Mouse (Mus musculus): ENCODE measurements around the gene Eci1. TPM values are rescaled to one million over a fixed set of nuclear protein-coding genes. Genes with fewer than 3 reads are reported as not detected.

Gene Eci1
- polyA plus RNA-seq, 1 experiment from 2014 or later, result 81.2 TPM

DNA sequence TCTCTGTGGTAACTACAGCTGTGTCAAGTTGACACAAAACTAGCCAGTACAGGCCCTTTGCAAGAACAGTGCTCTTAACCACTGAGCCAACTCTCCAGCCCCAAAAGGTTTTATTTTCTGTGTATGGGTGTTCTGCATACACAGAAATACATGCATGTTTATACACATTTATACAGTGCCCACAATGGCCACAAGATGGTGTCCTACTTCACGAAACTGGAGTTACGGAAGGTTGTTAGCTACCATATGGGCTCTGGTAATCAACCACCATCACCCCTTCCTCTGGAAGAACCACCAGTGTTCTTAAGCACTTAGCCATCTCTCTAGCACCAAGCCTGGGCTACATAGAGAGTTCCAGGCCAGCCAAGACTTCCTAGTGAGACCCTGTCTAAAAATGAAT, 35.1 kb downstream of the Eci1 start:
- 44% methylated on average over 2 of the region's 2 CpGs for WGBS (ENCODE audit: insufficient replicate concordance)
- Histone ChIP-seq H3K4me1 (replicated peaks) (peaks cover 10% of the 10 kb centered on the region), H3K27ac (replicated peaks) (no peak overlapping the region), H3K4me2 (no peak overlapping the region), H3K9ac (no peak overlapping the region), H3K9me3 (replicated peaks) (no peaks in the 10 kb centered on the region), H3K27me3 (no peaks in the 10 kb centered on the region), H3K36me3 (replicated peaks) (no peaks in the 10 kb centered on the region), H3K4me3 (replicated peaks) (no peak overlapping the region)
- ATAC-seq (ENCODE audit: insufficient read depth), result peak; percentile 21; the same call in 1 of the 2 replicates

DNA sequence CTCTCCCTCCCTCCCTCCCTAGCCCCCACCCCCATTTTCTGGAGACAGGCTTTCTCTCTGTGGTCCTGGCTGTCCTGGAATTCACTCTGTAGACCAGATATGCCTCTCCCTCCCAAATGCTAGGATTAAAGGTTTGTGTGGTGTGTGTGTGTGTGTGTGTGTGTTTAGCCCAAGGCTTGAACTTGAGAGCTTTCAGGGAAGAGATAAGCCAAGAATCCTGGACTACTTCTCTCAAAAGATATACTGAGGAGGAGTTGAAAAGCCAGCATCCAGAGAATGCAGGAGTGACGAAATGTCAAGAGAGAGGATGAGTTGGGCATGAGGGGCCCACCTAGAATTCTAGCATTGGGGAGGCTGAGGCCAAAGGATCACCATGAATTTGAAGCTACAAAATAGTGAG, 36.5 kb downstream of the Eci1 start:
- WGBS (ENCODE audit: insufficient replicate concordance), result 63% methylated on average over 1 of the region's 1 CpGs
- H3K36me3 ChIP-seq (replicated peaks), result no peaks in the 10 kb centered on the region
- H3K4me3 ChIP-seq (replicated peaks), result no peak overlapping the region
- H3K4me1 ChIP-seq (replicated peaks), result peaks cover 11% of the 10 kb centered on the region
- no peaks in the 10 kb centered on the region for H3K9me3 ChIP-seq (replicated peaks)
- no peak for ATAC-seq (ENCODE audit: insufficient read depth)
- no peak overlapping the region for H3K4me2 ChIP-seq
- no peaks in the 10 kb centered on the region for H3K27me3 ChIP-seq
- H3K27ac ChIP-seq (replicated peaks), result no peak overlapping the region
- no peak overlapping the region for H3K9ac ChIP-seq

DNA sequence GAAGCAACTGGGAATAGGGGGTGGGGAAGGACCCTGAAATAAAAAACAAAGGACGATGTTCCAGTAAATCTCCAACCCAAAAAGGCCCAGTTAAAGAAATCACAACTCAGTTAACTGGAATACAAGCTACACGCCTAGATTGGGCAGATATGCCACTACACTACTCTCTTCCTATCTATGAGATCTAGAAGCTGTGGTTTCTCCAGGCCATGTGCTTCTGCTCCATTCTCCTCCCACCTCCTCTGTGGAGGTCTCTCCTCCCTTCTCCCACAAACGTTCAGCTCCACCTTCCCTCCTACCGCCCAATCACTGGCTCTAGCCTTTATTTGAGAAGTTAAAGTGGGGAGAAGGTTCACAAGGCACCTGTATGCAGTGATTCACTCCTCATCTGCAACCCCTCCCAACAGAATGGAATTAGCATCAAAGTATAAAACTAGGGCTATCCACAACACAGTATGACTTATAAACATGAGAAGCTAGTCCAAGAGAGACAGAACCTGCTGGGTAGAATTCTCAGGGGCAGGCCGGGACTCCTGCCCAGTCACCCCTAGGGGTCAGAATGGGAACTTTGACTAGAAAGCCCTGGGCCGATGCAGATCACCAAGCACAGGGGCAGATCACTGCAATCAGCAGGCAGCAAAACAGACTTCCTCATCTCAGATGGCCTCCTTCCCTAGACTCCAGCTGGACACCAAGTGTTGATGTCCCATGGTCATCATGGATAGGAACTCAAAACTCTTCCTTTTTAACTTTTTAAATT, 37.1 kb downstream of the Eci1 start:
- H3K36me3 ChIP-seq (replicated peaks), result no peaks in the 10 kb centered on the region
- no peak overlapping the region for H3K27ac ChIP-seq (replicated peaks)
- H3K4me1 ChIP-seq (replicated peaks), result peaks cover 12% of the 10 kb centered on the region
- H3K4me3 ChIP-seq (replicated peaks), result no peak overlapping the region
- 0 out of 2 replicates have a peak, but pooled peaks have one; percentile 15 for ATAC-seq (ENCODE audit: insufficient read depth)
- H3K9me3 ChIP-seq (replicated peaks), result no peaks in the 10 kb centered on the region
- H3K4me2 ChIP-seq, result no peak overlapping the region
- no peaks in the 10 kb centered on the region for H3K27me3 ChIP-seq
- 25% methylated on average over 6 of the region's 6 CpGs for WGBS (ENCODE audit: insufficient replicate concordance)
- no peak overlapping the region for H3K9ac ChIP-seq

DNA sequence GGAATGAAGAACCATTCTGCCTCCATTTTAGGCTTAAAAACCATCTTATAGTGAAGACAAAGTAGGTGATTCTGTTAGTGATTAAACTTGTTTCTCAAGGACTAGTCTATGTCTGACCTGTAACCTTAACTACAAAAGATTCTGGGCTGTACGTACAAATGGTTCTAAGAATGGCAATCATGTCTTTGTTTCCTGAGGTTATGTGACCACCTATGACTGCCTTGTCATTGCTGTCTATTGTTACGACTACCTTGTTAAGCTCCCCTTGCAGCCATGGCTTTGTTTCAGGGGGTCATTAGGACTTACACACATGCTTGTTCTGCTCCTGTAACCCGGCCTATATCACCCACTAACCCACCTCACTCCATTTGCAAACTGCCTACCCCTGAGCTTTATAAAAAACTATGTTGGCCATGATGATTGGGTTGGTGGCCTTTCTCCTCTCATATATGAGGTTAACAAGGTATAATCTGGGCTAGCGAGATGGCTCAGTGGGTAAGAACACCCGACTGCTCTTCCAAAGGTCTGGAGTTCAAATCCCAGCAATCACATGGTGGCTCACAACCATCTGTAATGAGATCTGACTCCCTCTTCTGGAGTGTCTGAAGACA, 42.3 kb downstream of the Eci1 start:
- peaks cover 22% of the 10 kb centered on the region for H3K36me3 ChIP-seq (replicated peaks)
- H3K9ac ChIP-seq, result no peak overlapping the region
- no peaks in the 10 kb centered on the region for H3K9me3 ChIP-seq (replicated peaks)
- no peak for ATAC-seq (ENCODE audit: insufficient read depth)
- H3K27me3 ChIP-seq, result no peaks in the 10 kb centered on the region
- H3K4me2 ChIP-seq, result no peak overlapping the region
- H3K4me1 ChIP-seq (replicated peaks), result peaks cover 42% of the 10 kb centered on the region
- 87% methylated on average over 5 of the region's 5 CpGs for WGBS (ENCODE audit: insufficient replicate concordance)
- no peak overlapping the region for H3K4me3 ChIP-seq (replicated peaks)
- H3K27ac ChIP-seq (replicated peaks), result no peak overlapping the region

DNA sequence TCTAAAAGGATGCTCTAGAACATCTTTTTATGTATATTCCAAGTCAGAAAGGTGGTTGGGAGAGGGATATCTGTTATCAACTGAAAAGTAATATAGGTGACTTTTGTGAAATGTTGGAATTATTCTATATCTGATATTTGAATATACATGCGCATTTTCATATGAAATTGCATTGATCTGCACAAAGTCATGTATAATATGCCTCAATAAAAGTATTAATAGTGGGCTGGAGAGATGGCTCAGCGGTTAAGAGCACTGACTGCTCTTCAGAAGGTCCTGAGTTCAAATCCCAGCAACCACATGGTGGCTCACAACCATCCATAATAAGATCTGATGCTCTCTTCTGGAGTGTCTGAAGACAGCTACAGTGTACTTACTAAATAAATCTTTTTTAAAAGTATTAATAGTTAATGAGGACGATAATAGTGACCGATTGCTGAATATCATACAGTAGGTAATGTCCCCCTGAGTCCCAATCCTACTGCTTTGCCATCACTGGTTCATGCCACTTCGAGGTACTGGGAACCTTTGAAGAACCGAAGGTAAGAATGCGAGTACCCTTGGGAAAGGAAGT, 43.0 kb downstream of the Eci1 start:
- peaks cover 29% of the 10 kb centered on the region for H3K36me3 ChIP-seq (replicated peaks)
- 16% methylated on average over 7 of the region's 7 CpGs for WGBS (ENCODE audit: insufficient replicate concordance)
- H3K27me3 ChIP-seq, result no peaks in the 10 kb centered on the region
- peaks cover 44% of the 10 kb centered on the region for H3K4me1 ChIP-seq (replicated peaks)
- peak overlapping the region; percentile 96 for H3K9ac ChIP-seq
- no peak for ATAC-seq (ENCODE audit: insufficient read depth)
- peak overlapping the region; percentile 97 for H3K27ac ChIP-seq (replicated peaks)
- H3K4me3 ChIP-seq (replicated peaks), result peak overlapping the region; percentile 95
- H3K9me3 ChIP-seq (replicated peaks), result no peaks in the 10 kb centered on the region
- peak overlapping the region; percentile 96 for H3K4me2 ChIP-seq

DNA sequence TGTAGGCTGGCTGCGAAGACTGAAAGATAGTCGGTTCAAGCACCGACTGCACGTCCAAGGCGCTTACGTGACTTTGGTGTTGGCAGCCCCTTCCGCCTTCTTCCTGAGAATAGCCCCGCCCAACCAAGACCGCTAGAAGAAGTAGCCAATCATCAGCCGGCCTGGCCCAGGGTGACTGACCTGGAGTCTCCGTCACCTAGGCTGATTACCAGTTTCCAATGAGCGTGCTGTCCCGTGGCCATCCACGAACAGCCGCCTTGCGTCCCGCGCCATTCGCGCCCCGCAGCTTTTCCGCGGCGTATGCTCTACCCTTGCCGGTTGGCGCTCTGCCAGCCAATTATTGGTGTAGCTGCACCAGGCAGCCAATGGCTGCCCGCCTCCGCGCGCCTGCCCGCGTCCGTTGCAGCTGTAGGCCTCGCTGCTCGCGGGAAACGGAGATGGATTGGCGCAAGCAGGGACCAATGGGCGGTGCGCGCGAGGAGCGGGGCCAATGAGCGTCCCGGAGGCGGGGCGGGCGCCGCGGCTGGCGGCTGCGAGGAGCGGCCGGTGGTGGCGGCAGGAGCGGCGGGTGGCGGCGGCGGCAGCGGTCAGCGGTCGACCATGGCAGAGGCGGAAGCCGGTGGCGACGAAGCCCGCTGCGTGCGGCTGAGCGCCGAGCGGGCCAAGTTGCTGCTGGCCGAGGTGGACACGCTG, 43.6 kb downstream of the Eci1 start, which contains the start of the genes E4f1 and Pgp:
Gene E4f1, minus strand, starts transcription at position 404 of the 693 bp plus-strand sequence.
Gene Pgp, plus strand, starts transcription at position 483 of the 693 bp plus-strand sequence.
- peak within 1 kb of the TSS; percentile 96 for H3K4me2 ChIP-seq
- peak; percentile 98 for ATAC-seq (ENCODE audit: insufficient read depth)
- H3K9me3 ChIP-seq (replicated peaks), result no peaks in the 10 kb centered on the region
- H3K9ac ChIP-seq, result peak within 1 kb of the TSS; percentile 96
- H3K27me3 ChIP-seq, result no peaks in the 10 kb centered on the region
- under 1% methylated on average over 57 of the region's 75 CpGs for WGBS (ENCODE audit: insufficient replicate concordance)
- H3K4me3 ChIP-seq (replicated peaks), result peak within 1 kb of the TSS; percentile 95
- peaks cover 44% of the 10 kb centered on the region for H3K4me1 ChIP-seq (replicated peaks)
- H3K27ac ChIP-seq (replicated peaks), result peak within 1 kb of the TSS; percentile 97
- peaks cover 35% of the 10 kb centered on the region for H3K36me3 ChIP-seq (replicated peaks)

DNA sequence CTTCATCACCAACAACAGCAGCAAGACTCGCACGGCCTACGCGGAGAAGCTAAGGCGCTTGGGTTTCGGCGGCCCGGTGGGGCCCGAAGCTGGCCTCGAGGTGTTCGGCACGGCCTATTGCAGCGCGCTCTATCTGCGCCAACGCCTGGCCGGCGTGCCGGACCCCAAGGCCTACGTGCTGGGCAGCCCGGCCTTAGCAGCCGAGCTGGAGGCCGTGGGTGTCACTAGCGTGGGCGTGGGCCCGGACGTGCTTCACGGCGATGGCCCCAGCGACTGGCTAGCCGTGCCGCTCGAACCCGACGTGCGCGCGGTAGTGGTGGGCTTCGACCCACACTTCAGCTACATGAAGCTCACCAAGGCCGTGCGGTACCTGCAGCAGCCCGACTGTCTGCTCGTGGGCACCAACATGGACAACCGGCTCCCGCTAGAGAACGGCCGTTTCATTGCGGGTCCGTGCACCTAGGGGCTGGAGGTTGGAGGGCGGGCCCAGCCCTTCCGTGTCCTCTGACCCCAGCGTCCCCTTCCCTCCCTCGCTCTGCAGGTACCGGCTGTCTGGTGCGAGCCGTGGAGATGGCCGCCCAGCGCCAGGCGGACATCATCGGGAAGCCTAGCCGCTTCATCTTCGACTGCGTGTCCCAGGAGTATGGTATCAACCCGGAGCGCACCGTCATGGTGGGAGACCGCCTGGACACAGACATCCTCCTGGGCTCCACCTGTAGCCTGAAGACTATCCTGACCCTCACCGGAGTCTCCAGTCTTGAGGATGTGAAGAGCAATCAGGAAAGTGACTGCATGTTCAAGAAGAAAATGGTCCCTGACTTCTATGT, 44.5 kb downstream of the Eci1 start:
- Histone ChIP-seq H3K9me3 (replicated peaks) (no peaks in the 10 kb centered on the region), H3K27ac (replicated peaks) (peak overlapping the region; percentile 97), H3K9ac (peak overlapping the region; percentile 96), H3K4me2 (peak overlapping the region; percentile 96), H3K27me3 (no peaks in the 10 kb centered on the region), H3K36me3 (replicated peaks) (peaks cover 44% of the 10 kb centered on the region), H3K4me1 (replicated peaks) (peaks cover 44% of the 10 kb centered on the region), H3K4me3 (replicated peaks) (peak overlapping the region; percentile 95)
- peak; percentile 35 for ATAC-seq (ENCODE audit: insufficient read depth)
- WGBS (ENCODE audit: insufficient replicate concordance), result under 1% methylated on average over 68 of the region's 68 CpGs

DNA sequence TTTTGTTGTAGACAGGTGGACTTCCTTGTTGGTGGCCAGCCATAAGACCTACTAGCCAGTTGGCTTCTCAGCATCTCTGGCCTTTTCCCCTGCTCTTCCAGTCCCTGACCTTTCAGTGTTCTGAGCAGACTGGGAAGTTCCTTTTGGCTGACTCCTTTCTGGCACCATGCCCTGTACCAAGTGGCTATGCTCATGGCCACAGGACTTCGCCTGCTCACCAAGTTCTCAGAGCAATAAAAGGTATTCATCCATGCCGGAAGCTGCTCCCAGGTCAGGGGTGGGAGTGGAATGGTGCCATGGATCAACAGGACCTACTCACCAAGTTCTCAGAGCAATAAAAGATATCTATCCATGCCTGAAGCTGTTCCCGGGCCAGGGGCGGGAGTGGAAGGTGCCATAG, 46.1 kb downstream of the Eci1 start:
- WGBS (ENCODE audit: insufficient replicate concordance), result 80% methylated on average over 4 of the region's 4 CpGs
- H3K27me3 ChIP-seq, result no peaks in the 10 kb centered on the region
- ATAC-seq (ENCODE audit: insufficient read depth), result no peak
- H3K9ac ChIP-seq, result peak overlapping the region; percentile 96; the same call in 1 of the 2 replicates
- H3K9me3 ChIP-seq (replicated peaks), result no peaks in the 10 kb centered on the region
- H3K4me1 ChIP-seq (replicated peaks), result peaks cover 55% of the 10 kb centered on the region
- peak overlapping the region; percentile 97; the same call in 1 of the 2 replicates for H3K27ac ChIP-seq (replicated peaks)
- peaks cover 60% of the 10 kb centered on the region for H3K36me3 ChIP-seq (replicated peaks)
- peak overlapping the region; percentile 96 for H3K4me2 ChIP-seq
- peak overlapping the region; percentile 95 for H3K4me3 ChIP-seq (replicated peaks)

DNA sequence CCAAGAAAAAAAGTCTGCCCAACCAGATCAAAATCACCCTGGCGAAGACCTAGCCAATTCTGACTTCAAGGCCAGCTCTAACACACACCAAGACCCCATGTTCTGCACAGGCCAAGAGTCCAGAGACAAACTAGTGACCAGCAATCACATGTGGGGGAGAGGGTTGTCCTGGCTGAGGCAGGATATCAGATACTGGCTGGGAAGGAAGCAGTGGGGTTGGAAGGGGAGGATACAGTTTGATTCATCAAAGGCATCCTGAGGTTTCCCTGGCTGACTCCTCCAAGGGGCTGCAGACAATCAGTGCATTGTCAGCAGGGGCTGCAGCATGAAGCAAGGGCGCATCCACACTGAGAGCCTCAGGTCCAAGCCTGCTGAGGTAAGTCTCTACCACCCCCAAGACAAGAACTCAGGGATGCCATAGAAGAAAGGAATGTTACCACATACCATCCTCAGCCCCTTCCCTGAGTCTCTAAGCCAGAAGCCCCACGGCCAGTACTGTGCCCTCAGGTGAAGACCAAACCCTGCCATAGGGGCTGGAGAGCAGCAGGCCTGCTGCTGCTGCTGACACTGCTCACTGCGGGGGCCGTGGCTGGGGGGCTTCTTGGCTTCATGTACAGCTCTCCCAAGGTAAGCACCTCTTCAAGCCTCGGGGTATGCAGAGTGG, 47.3 kb downstream of the Eci1 start, which contains the start of gene Bricd5:
Gene Bricd5, plus strand, starts transcription at position 273 of the 664 bp plus-strand sequence.
- Histone ChIP-seq H3K36me3 (replicated peaks) (peaks cover 67% of the 10 kb centered on the region), H3K27ac (replicated peaks) (peak within 1 kb of the TSS; percentile 97; the same call in 1 of the 2 replicates), H3K9ac (peak within 1 kb of the TSS; percentile 96; the same call in 1 of the 2 replicates), H3K4me2 (peak within 1 kb of the TSS; percentile 96), H3K4me3 (replicated peaks) (peak within 1 kb of the TSS; percentile 95), H3K27me3 (no peaks in the 10 kb centered on the region), H3K4me1 (replicated peaks) (peaks cover 62% of the 10 kb centered on the region), H3K9me3 (replicated peaks) (no peaks in the 10 kb centered on the region)
- ATAC-seq (ENCODE audit: insufficient read depth), result no peak
- 76% methylated on average over 6 of the region's 6 CpGs for WGBS (ENCODE audit: insufficient replicate concordance)

DNA sequence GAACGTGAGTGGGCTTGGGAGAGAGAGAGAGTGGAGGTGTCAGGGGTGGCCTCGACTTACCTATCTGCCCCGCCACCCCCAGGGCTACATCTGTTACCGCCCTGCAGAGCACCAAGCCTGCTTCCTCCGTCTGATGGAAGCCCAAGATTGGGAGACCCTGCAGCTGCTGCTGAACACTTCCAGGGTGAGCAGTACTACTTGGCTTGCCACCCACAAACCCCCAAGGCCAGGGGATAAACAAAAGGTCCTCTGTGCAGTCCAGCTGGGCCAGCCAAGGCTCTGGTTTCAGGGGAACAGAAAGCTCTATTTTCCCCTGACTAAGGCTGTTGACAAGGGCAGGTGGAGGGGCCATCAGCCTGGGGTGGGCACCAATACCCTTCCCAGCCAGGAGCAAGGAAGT, 48.1 kb downstream of the Eci1 start:
- no peaks in the 10 kb centered on the region for H3K27me3 ChIP-seq
- H3K4me1 ChIP-seq (replicated peaks), result peaks cover 57% of the 10 kb centered on the region
- H3K9ac ChIP-seq, result no peak overlapping the region
- H3K4me3 ChIP-seq (replicated peaks), result no peak overlapping the region
- H3K9me3 ChIP-seq (replicated peaks), result no peaks in the 10 kb centered on the region
- ATAC-seq (ENCODE audit: insufficient read depth), result no peak
- no peak overlapping the region for H3K4me2 ChIP-seq
- 67% methylated on average over 5 of the region's 5 CpGs for WGBS (ENCODE audit: insufficient replicate concordance)
- peaks cover 67% of the 10 kb centered on the region for H3K36me3 ChIP-seq (replicated peaks)
- no peak overlapping the region for H3K27ac ChIP-seq (replicated peaks)
